Mouse (Mus musculus) kidney, postnatal 10 days (tissue): ENCODE measurements at regions not wholly inside any gene's neighbourhood (a gene's known extent, or its start where the extent isn't known, plus 50 kb on each side); places are given as distances from the start of the nearest gene placed in this dataset.

Source experiments
- DNase-seq: peaks from one replicate; pipeline ENCODE4 v3.0.0; 2021; ENCODE audit warnings: mixed read lengths

DNA sequence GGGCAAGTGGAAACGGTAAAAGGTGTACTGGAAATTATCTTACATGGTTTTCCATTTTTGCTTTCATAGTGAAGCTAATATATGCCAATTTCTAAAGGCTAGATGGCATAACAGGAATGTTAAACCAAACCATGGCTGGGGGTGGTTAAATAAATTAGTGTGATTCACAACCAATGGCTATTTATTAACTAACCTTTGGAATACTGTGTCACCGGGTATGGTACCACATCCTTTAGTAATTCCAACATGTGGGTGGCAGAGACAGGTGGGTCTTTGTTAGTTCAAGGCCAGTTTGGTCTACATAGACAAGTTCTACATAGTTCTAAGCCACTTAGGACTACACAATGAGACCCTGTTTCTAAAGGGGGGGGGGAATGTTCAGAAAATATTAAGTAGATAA lies 179.8 kb upstream of the Plxnc1 start:
- DNase-seq: no peak

GRCm38 (mm10) chr10:95120007-95120406 lies 175.4 kb upstream of the Plxnc1 start:
- DNase-seq: peak; percentile 21

GRCm38 (mm10) chr10:95118786-95119351 lies 174.2 kb upstream of the Plxnc1 start:
- DNase-seq: no peak

DNA sequence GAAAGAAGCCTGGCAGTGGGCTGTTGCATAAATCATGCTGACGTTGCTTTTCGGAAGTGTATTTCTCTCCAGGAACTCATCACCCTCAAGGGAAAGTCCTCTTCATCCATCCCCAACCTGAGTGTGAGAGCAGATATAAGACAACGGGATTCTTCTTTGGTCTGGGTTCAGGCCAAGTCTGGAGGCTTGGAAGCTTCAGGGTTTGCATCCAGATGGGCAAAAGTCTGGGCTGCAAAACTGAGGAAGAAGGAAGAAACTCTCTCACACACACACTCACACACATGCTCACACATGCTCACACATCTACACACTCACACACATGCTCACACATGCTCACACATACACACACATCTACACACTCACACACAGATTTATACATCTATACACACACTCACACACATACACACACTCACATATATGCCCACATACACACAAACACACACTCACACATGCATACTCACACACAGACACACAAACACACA lies 173.1 kb upstream of the Plxnc1 start:
- DNase-seq: no peak

- peak; percentile 38 for DNase-seq
Measured at GRCm38 (mm10) chr10:95117041-95117730, 172.6 kb upstream of the Plxnc1 start.

DNA sequence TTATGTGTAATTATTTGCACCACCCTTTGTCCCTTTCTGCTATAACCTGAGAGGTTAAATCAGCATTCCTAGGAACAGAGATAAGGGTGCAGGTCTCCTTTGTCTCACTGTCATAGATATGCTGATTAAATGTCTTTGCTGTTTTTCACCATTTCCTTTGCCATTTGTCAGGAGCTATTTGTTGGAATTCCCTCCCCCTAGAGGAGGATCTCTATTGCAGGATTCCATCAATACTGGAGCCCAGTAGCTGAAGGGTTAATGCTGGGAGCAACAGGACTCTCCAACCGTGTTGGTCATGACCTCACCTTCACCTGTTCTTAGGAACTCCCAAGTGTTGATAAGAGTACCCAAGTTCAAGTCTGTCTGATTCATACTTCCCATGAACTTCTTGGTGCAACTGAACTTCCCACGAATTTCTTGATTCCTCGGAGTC lies 172.0 kb upstream of the Plxnc1 start:
- no peak for DNase-seq

DNA sequence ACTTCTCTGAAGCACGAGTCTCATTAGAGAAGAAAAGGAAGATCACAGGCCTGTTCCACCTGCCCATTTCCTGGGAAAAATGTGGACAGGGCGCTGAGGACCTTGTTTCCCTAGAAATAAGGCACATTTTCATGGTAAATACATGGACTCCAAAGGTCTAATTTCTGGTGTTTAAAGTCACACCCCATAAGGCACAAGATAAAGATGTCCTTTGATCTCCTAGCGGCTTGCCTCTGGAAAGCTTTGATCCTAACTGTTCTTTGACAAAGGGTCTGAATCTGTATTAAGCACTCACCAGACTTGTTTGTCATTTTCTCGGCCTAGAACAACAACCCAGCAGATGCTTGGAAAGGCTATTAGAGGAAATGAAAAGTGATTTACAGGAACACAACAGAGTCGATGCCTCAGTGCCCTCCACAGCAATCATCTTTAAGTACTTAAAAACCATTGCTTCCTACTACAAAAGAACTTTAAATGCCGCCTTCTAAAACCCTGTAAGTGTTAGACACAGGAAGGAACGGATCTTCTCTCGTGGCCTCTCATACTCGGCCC lies 168.3 kb upstream of the Plxnc1 start:
- DNase-seq: no peak

DNA sequence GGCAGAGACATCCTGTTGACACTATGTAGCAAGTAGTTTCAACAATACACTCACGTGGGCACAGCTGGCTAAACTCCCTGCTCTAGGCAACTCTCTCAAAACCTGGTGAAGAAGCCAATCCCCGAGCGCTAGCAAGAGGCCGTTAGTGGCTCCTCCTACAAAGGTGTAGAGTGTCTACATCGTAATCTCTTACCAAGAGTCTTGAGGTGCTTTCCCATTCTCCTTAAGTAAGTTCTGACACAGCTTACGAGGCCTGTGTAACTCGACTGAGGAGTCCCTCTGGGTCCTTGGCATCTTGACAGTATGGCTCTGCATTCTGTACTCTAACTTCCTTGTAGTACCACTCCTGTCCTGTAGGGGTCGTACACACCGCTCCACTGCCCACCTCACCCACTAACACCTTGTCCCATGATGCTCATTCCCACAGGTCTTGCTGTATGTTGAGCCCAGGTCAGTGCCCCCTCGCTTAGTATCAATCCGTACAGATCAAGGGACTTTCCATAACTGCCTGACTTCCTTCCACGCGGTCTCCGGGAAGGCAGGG lies 167.7 kb upstream of the Plxnc1 start:
- DNase-seq: peak; percentile 15

- DNase-seq: no peak
Measured at GRCm38 (mm10) chr10:95110786-95111185, 166.2 kb upstream of the Plxnc1 start.

DNA sequence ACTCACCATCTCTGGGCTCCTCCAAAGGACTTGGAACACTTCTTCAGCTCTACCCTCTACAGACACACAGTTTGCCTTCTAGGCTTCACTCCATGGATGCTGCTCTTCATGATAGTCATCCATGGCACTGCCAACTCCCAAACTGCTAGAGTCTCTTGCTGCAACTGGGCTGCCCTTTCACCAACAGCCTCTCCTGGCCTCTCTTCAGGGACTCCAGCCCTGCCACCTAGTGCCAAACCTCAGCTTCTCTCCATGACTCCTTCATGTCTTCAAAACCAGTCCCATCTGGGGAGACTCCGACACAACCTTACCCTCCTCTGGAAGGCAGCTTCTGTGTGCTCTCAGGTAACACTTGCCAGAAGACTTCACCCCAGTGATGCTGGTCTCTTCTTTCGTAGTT lies 164.9 kb upstream of the Plxnc1 start:
- DNase-seq: no peak

DNA sequence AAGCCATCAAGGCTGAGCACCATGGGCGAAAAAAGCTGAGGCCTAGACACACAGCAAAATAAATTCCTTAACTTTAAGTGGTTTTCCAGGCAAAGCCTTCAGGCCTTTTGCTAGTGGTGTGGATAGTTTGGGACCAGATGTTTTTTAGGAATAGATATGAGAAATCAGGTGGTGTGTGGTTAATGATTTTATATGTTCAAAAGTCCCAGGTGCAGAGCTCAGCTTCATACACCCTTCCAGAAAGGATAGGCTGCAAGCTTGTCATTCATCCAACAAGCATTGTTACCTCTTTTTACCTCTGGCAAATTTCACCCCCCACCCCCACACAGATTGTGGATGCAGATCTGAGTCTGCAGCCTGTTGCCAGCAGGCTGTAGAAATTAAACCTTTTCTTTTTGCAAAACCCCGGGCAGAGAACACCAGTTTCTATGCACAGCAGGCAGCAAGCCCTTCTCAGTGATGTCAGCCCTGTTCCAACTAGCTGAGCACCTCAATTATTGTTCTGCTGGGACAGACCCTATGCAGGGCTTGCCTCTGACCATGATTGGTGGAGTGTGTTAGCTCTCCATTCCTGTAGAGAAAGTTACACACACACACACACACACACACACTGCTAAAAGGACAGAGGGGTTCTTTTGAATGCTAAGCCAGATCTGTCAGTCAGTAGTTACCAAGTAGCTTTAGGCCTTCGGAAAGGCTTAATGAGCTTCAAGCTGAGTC lies 163.1 kb upstream of the Plxnc1 start:
- no peak for DNase-seq

DNA sequence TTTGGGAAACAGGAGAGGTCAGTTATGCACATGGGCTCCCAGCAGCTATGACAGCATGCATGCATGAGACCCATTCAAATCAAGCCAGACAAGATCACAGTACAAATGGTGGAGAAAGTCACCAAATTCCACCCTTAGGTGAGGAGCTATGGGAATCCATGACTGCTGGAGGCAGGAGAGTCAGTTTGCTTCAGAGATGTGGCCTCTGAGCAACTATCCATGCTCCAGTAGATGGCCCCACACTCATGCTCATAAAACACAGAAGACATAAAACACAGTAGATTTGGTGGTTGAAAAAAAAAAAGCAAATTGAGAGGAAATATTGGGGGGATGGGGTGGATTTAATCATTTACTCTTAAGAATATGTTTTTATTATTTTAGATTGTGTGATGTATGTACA lies 159.2 kb upstream of the Plxnc1 start:
- DNase-seq: peak; percentile 50

GRCm38 (mm10) chr10:95102981-95103380 lies 158.3 kb upstream of the Plxnc1 start:
- DNase-seq: no peak

- peak; percentile 21 for DNase-seq
Measured at GRCm38 (mm10) chr10:95099906-95100305, 155.3 kb upstream of the Plxnc1 start.

- no peak for DNase-seq
Measured at GRCm38 (mm10) chr10:95095847-95096246, 151.2 kb upstream of the Plxnc1 start.

DNA sequence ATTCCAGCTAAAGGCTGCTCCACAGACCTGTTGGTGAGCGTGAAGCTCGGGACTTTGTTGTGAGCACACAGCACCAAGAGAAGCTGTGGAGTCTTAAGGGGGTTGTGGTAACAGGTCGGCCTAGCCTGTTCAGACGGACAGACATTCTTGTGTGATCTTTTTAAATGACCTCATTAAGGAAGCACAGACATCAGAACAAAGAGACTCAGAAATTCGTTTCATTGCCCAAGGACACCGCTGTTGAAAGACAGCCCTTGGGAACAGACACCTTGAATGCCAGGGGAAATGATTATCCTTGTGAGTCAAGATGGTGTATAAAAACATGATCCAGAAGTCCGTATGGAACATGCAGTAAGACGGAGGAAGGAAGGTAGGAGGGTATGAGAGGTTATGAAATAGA lies 150.1 kb upstream of the Plxnc1 start:
- no peak for DNase-seq

- DNase-seq: no peak
Measured at GRCm38 (mm10) chr10:95093266-95093665, 148.6 kb upstream of the Plxnc1 start.

GRCm38 (mm10) chr10:95091086-95091485 lies 146.5 kb upstream of the Plxnc1 start:
- DNase-seq: peak; percentile 31

- DNase-seq: no peak
Measured at GRCm38 (mm10) chr10:95090641-95091040, 146.0 kb upstream of the Plxnc1 start.

GRCm38 (mm10) chr10:95090035-95090434 lies 145.4 kb upstream of the Plxnc1 start:
- no peak for DNase-seq

- DNase-seq: peak; percentile 82
Measured at GRCm38 (mm10) chr10:95087864-95088570, 143.4 kb upstream of the Plxnc1 start.

DNA sequence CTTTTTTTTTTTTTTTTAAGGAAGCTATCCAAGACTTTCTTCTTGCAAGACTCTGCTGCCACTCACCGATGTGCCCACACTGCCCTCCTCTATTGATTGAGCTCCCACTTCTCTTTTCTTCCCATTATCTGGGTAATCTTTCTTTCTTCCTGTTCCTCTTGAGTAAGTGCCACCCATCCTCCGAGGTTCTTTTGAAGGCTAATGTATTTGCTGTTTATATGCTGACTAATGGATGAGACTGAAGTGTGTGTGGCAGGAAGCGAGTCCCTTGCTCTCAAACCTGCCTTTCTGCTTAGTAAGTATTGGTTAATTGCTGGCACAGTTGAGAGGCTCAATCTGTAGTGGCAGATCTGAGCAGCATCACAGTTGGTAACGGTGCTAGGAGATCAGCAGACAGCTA lies 142.1 kb upstream of the Plxnc1 start:
- DNase-seq: no peak
